In the genomic region with DNA sequence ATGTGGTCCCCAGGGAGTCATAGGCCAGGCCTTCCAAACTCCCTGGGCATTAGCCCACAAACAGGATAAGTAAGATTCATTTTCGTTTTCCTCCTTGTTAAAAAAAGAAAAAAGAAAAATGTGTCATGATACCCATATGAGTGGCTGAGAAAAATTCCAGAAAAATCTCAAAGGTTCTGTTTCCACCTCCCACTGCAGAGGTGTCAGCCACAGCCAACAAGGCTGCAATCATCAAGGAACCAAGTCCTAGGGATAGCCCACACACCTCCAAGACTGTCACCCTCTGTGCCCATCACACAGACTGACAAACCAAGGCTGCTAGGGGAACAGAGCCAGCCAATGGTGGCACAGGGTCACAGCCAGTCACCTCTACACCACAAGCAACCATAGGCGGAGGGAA, we compare ENCODE assay signal across 18 mouse cellular contexts.
"Had no signal": no experiment of that assay in that cellular context is flagged by ENCODE, and none has a peak within 500 bp of the region (broad histone marks: within the 10 kb centered on the region; RNA-seq: fewer than 3 reads in every experiment).

No protein-coding gene starts in this region.

- H3K9ac ChIP-seq: lung, embryonic 14.5 days; midbrain, embryonic 12.5 days; neural tube, embryonic 13.5 days; neural tube, embryonic 15.5 days had no signal

- H3K36me3 ChIP-seq: midbrain, embryonic 10.5 days; midbrain, embryonic 12.5 days; neural tube, embryonic 13.5 days; neural tube, embryonic 15.5 days had no signal

- DNase-seq: lung, adult 18-20 months; lung, embryonic 14.5 days; lung, postnatal 10 days; lung, postnatal 4 days; midbrain, embryonic 14.5 days; retina, postnatal 1 day; right cerebral cortex, postnatal 14 days; right cerebral cortex, postnatal 4 days; spleen, adult 18-20 months; thymus, adult 2 months; thymus, postnatal 25 days; thymus, postnatal 4 days had no signal

- H3K27me3 ChIP-seq: midbrain, embryonic 12.5 days; neural tube, embryonic 13.5 days; neural tube, embryonic 15.5 days had no signal

- H3K27ac ChIP-seq: midbrain, embryonic 10.5 days; midbrain, embryonic 12.5 days; neural tube, embryonic 13.5 days; neural tube, embryonic 15.5 days had no signal

- H3K4me3 ChIP-seq: midbrain, embryonic 10.5 days; midbrain, embryonic 12.5 days; myocyte; neural tube, embryonic 13.5 days; neural tube, embryonic 15.5 days had no signal

- ATAC-seq: midbrain, embryonic 16.5 days had no signal

- H3K9me3 ChIP-seq: neural tube, embryonic 13.5 days had no signal

- H3K4me2 ChIP-seq: lung, embryonic 14.5 days; midbrain, embryonic 12.5 days; neural tube, embryonic 13.5 days; neural tube, embryonic 15.5 days had no signal
